Mouse (Mus musculus) embryonic fibroblast, embryonic 13.5 days (primary cell): ENCODE results near the gene C2cd5. TPM values are rescaled to one million over a fixed set of nuclear protein-coding genes. Genes with fewer than 3 reads are reported as not detected.

ENCODE experiments used
- H3K27ac ChIP-seq: 2 replicates; pipeline ENCODE4 v1.5.1; 2012; ENCODE audit warnings: low read length, control low read depth, inconsistent platforms; ENCODE audit not compliant: insufficient read depth
- H3K4me1 ChIP-seq: 2 replicates; pipeline ENCODE4 v1.6.1; 2011; ENCODE audit warnings: low read length; ENCODE audit not compliant: control insufficient read depth, insufficient read depth
- H3K4me3 ChIP-seq: 2 replicates; pipeline ENCODE4 v1.5.1; 2011; ENCODE audit warnings: mild to moderate bottlenecking, control low read depth, low read length; ENCODE audit not compliant: insufficient read depth
- CTCF ChIP-seq: IDR thresholded peaks from 2 replicates; pipeline ENCODE4 v1.5.1; 2011; ENCODE audit warnings: mild to moderate bottlenecking, control low read depth, low read length, moderate library complexity, borderline replicate concordance; ENCODE audit not compliant: insufficient read depth
- POLR2A ChIP-seq: IDR thresholded peaks from 2 replicates; pipeline ENCODE4 v1.6.1; 2011; ENCODE audit warnings: low read depth, mild to moderate bottlenecking, control low read depth, low read length, moderate library complexity
- polyA plus RNA-seq: library from polyadenylated mRNA; stranded (reverse); fragments of >200 nt; gene quantifications from 2 replicates; pipeline ENCODE4 v1.2.4, GENCODE M21; 2011; ENCODE audit warnings: low read depth; ENCODE audit not compliant: missing spikeins, insufficient read length

The C2cd5 gene
- polyA plus RNA-seq, 1 experiment: 13.1 TPM

DNA sequence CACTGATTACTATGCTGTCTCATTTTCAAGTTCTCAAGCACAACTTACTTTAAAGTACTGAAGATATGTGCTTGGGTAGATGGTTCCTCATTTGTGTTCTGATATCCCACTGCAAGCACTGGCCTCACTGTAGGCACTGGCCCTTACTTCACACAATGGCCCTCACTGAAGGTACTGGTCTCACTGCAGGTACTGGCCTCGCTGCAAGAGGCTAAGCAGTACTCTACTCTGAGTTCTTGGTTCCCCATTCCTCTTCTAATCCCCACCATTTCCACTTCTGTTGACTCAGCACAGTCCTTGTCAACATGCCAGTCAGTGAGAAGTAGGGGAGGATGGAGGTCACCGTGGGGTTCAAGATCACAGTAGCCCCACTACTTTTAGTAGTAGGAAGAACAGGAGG lies 39.5 kb upstream of the C2cd5 start:
- TF ChIP-seq CTCF (no peak), POLR2A (no peak)
- Histone ChIP-seq H3K27ac (no peak overlapping the region), H3K4me3 (no peak overlapping the region), H3K4me1 (no peaks in the 10 kb centered on the region)

DNA sequence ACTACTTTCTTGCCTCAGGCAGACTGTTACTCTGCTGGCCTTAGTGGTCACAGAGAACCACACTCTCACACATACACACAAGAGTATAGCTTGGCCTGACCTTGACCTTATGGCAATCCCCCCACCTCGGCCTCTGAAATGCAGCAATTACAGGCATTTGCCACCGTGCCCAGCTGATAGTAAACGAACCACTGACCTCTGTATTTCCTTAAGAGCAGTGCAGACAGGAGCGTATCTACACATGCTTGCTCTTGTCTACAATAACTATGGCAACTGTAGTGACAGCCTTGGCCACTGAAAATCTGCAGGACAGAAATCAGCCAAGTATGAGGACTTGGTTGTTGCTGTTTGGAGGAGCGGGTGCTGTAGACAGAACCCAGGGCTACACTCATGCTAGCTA lies 37.4 kb upstream of the C2cd5 start:
- no peak overlapping the region for H3K4me3 ChIP-seq
- no peak overlapping the region for H3K27ac ChIP-seq
- H3K4me1 ChIP-seq: no peaks in the 10 kb centered on the region
- no peak for TF ChIP-seq POLR2A
- no peak for TF ChIP-seq CTCF

DNA sequence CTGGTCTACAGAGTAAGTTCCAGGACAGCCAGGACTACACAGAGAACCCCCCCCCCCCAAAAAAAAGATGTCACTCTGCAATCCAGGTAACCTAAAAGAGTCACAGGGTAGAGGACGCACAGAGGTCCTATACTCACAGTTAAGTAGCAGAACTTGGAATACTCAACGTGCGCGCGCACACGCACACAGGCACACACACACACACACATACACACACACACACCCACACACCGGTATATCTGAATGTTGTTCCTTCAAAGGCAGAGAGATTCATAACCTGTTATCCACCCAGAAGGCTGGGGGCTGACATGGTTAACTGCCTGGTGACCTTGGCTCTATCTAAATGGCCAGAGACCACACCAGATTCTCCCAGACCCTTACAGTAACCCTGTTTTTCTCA lies 36.7 kb upstream of the C2cd5 start:
- Histone ChIP-seq H3K27ac (no peak overlapping the region), H3K4me1 (no peaks in the 10 kb centered on the region), H3K4me3 (no peak overlapping the region)
- TF ChIP-seq CTCF: no peak
- TF ChIP-seq POLR2A: no peak

DNA sequence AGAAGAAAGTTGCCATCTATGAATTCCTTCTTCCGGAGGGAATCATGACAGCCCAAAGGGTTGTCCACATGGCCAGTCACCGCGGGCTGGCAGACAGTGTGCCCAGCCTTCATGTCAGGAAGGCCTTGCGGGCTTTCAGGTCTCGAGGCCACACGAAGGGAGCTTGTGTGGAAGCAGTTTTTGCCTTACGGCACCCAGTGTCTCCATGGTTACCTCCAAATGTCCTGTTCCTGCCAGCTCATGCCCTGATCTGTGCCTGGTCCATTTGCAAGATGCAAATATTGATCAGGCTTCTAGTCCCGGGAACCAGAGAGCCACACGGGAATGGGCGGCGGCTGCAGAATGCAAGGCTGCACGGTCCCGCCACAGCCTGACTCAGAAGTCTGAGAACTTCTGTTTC lies 35.2 kb upstream of the C2cd5 start:
- no peak overlapping the region for H3K4me3 ChIP-seq

DNA sequence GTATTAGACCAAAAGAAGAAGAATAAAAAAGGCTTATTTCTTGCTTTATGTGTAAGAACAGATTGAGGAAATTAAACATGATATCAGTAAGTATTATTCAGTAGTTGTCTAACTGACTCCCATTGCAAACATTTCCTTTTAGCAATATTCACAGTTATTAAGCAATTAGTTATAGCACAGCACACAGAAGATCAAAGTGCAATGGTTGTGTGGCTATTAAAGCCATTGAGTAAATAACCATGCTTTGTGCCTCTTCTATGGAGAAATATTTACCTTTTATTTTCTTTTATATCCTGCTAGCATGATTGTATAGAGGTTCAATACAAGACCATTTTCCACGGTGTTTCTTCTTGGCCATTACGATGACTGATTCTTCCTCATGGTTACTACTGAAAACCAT lies 33.2 kb upstream of the C2cd5 start:
- no peak overlapping the region for H3K4me3 ChIP-seq
- no peak overlapping the region for H3K27ac ChIP-seq
- no peaks in the 10 kb centered on the region for H3K4me1 ChIP-seq
- no peak for TF ChIP-seq CTCF
- no peak for TF ChIP-seq POLR2A

More for the DNA sequence above, 35.2 kb upstream of the C2cd5 start:
- no peak for TF ChIP-seq POLR2A
- TF ChIP-seq CTCF: no peak
- no peaks in the 10 kb centered on the region for H3K4me1 ChIP-seq
- H3K27ac ChIP-seq: no peak overlapping the region

DNA sequence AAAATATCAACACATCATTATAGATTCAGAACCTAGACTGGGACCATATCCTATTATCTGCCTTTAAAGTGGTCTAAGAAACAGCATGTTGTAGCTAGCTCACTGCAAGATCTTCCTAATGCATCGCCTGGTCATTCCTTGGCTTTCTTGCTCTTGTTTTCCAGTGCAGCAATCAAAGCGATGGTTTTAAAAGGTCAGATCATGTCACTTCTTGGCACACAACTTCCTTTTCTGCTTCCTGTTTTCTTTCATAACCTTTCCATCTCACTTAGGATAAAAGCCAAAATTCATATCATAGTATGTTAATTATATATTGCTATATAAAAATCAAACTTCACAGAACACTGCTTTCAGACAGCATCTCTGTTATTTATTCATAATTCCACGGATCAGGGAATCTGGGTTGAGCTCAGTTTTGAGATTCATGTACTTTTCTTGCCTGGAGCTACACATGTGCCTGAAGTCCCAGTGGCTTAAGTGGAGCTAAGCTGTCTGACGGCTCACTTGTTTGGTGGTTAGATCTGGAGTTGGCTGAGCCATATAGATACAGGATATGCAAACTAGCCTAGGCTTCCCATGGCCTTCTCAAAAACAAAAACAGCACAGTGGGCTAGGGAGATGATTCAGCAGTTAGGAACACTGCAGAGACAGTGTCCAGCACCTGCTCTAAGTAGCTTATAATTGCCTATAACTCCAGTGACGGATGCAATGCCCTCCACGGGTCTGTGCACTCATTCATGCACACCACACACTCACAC lies 32.1 kb upstream of the C2cd5 start:
- TF ChIP-seq POLR2A (no peak), CTCF (no peak)
- Histone ChIP-seq H3K27ac (no peak overlapping the region), H3K4me3 (no peak overlapping the region), H3K4me1 (no peaks in the 10 kb centered on the region)

DNA sequence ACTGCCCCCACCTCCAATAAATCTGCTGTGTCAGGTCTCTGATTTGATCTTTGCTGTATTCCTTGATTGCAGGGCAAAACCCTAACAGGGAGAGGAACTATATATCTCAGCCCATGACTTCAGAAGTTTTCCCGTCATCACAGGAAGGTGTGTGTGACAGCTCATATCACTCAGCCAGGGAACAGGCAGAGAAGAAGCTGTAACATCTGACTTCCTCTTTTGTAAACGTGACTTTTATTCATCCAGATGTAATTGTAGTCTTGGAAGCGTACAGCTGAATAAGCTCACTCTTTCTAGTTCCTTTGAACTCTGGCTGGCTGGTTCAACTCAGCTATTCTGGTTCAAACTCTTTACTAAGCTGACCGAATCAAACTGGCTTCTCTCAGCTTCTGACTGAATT lies 30.5 kb upstream of the C2cd5 start:
- H3K4me1 ChIP-seq: no peaks in the 10 kb centered on the region
- no peak overlapping the region for H3K27ac ChIP-seq
- no peak for TF ChIP-seq CTCF
- no peak for TF ChIP-seq POLR2A
- no peak overlapping the region for H3K4me3 ChIP-seq

DNA sequence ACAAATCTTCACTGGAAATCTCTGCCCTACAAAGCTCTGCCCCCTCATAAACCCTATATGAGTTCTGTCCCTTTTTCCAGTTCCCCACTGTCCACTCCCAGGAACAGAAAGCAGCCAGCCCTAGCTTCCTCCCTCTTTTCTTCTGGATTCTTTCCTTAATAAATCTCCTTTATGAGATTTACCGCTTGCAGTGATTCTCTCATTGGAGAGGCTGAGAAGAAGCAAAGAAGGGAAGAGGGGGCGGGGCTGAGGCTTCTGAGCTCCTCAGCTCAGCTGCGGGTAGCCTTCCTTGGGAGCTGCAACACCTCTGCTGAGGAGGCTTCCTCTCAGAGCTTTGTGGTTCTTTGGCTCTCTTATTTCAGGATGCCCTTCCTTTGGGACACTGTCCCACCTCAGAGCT lies 30.0 kb upstream of the C2cd5 start:
- Histone ChIP-seq H3K4me3 (no peak overlapping the region), H3K27ac (no peak overlapping the region), H3K4me1 (no peaks in the 10 kb centered on the region)
- TF ChIP-seq POLR2A: no peak
- no peak for TF ChIP-seq CTCF

DNA sequence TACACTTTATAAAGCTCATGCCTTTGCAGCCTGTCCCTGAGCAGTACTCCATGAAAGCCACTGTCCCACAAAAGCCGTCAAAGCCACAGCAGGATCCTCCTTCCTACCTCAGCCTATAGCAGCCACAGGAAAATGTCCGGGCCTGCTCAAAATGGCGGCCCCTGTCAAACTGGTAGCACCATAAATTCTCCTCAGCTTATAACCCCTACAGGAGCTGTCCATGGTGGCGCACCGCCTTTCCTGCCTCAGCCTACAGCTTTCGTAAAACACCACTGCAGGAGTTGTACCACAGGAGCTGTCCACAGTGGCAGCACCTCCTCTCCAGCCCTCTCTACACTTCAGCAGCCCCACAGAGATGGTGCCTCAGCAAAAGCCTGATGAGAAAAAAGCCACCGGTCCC lies 29.5 kb upstream of the C2cd5 start:
- no peaks in the 10 kb centered on the region for H3K4me1 ChIP-seq
- H3K27ac ChIP-seq: no peak overlapping the region
- H3K4me3 ChIP-seq: no peak overlapping the region
- no peak for TF ChIP-seq POLR2A

DNA sequence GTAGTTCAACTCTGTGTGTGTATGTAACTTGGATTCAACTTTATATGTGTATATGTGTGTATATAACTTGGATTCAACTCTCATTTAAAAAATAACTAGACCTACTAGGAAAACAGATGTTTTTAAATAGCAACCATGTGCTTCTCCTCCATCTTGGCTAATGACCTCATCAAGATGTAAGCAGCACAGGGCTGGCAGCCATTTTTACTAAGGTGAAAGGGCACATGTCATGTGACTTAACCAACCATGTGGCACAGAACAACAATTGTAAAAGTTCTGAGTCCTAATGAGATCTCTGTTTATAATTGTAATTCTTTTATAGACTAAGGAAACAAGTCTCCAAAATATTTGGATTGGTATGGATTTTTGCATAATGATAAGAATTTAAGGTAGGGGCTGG lies 25.8 kb upstream of the C2cd5 start:
- H3K4me1 ChIP-seq: no peaks in the 10 kb centered on the region
- TF ChIP-seq POLR2A (no peak), CTCF (no peak)
- H3K4me3 ChIP-seq: no peak overlapping the region
- H3K27ac ChIP-seq: no peak overlapping the region
